Mouse (Mus musculus): ENCODE results near the gene Tmem221.

DNA sequence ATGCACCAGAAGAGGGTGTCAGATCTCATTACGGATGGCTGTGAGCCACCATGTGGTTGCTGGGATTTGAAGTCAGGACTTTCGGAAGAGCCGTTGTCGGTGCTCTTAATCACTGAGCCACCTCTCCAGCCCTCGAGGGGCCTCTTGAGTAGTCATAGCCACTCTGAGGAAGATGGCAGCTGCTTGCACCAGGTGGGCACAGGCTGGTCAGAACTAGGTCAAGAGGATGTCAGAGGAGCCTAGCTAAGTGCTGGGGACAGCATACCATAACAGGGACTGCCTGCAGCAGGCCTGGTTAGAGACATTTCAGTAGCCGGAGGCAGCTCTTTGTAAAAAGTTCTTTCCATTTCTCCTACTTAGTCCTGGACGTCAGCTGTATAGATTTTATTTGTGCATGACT is 7.9 kb downstream of the Tmem221 start:
- TF ChIP-seq CTCF (IDR thresholded peaks at IDR 0.05; ENCODE audit: low read depth, low read length) (no peak), POLR2A (IDR thresholded peaks at IDR 0.05; ENCODE audit: insufficient read depth, low read length) (no peak), EP300 (IDR thresholded peaks at IDR 0.05; ENCODE audit: insufficient read depth, low read depth, low read length) (no peak)
